Mouse (Mus musculus): ENCODE data around the gene Nepro.
A peak's percentile ranks its signal among the peaks of the same experiment; 100 is the strongest.

The Nepro gene

GRCm38 (mm10) chr16:44716305-44717140 is 7.6 kb upstream of the Nepro start:
- DNase-seq = no peak

- DNase-seq = no peak
These were observed 6.9 kb upstream of the Nepro start for GRCm38 (mm10) chr16:44717141-44717634.

- DNase-seq = no peak
These were observed 6.3 kb upstream of the Nepro start for GRCm38 (mm10) chr16:44717838-44718237.

- no peak for DNase-seq
These were observed 4.8 kb upstream of the Nepro start for GRCm38 (mm10) chr16:44719349-44719748.

GRCm38 (mm10) chr16:44720518-44720917 is 3.6 kb upstream of the Nepro start:
- DNase-seq = no peak

- no peak for DNase-seq
These were observed 1.4 kb upstream of the Nepro start for GRCm38 (mm10) chr16:44722666-44723065.

GRCm38 (mm10) chr16:44724847-44725246 is 746 bp downstream of the Nepro start:
- DNase-seq = no peak

- peak; percentile 63 for DNase-seq
These were observed 1.5 kb downstream of the Nepro start for GRCm38 (mm10) chr16:44725286-44726223.

- DNase-seq = no peak
These were observed 3.4 kb downstream of the Nepro start for GRCm38 (mm10) chr16:44727525-44727924.

- DNase-seq = no peak
These were observed 10.0 kb downstream of the Nepro start for GRCm38 (mm10) chr16:44734059-44734458.

GRCm38 (mm10) chr16:44735676-44736075 is 11.6 kb downstream of the Nepro start:
- DNase-seq = no peak

- no peak for DNase-seq
These were observed 12.0 kb downstream of the Nepro start for GRCm38 (mm10) chr16:44736118-44736517.

GRCm38 (mm10) chr16:44742753-44743152 is 18.7 kb downstream of the Nepro start:
- no peak for DNase-seq

- no peak for DNase-seq
These were observed 21.4 kb downstream of the Nepro start for GRCm38 (mm10) chr16:44745471-44745865.

GRCm38 (mm10) chr16:44745866-44746562 is 21.9 kb downstream of the Nepro start, which contains the start of gene Gtpbp8:
Gene Gtpbp8, minus strand, starts transcription at chr16:44746363.
- peak; percentile 83 for DNase-seq

- no peak for DNase-seq
These were observed 23.9 kb downstream of the Nepro start for GRCm38 (mm10) chr16:44748007-44748406.

- no peak for DNase-seq
These were observed 33.6 kb downstream of the Nepro start for GRCm38 (mm10) chr16:44757700-44758099.

- DNase-seq = no peak
These were observed 37.7 kb downstream of the Nepro start for GRCm38 (mm10) chr16:44761811-44762210.

GRCm38 (mm10) chr16:44765555-44766319 is 41.6 kb downstream of the Nepro start, which contains the start of gene Cd200r1:
Gene Cd200r1, plus strand, starts transcription at chr16:44765736.
- peak; percentile 36 for DNase-seq

GRCm38 (mm10) chr16:44766320-44766892 is 42.3 kb downstream of the Nepro start:
- peak; percentile 11 for DNase-seq

- DNase-seq = no peak
These were observed 43.4 kb downstream of the Nepro start for GRCm38 (mm10) chr16:44767506-44767905.
